Mouse (Mus musculus): Measurements from ENCODE around the gene Hpd.
"Not testable (repeated sequence)": the region's sequence is repeated elsewhere in the genome, so short reads cannot be mapped to it uniquely, and the experiment has no call there.

Hpd gene

GRCm38 (mm10) chr5:123182651-123183050, at the start of gene Hpd:
Gene Hpd, minus strand, starts transcription at chr5:123182727.
- no peak for DNase-seq

GRCm38 (mm10) chr5:123232180-123232579, 49.7 kb upstream of the Hpd start:
- no peak for DNase-seq

GRCm38 (mm10) chr5:123229296-123229695, 46.8 kb upstream of the Hpd start:
- no peak for DNase-seq

- no peak for DNase-seq
These were observed 46.0 kb upstream of the Hpd start for GRCm38 (mm10) chr5:123228524-123228922.

- peak; percentile 99 for DNase-seq
These were observed 45.4 kb upstream of the Hpd start for GRCm38 (mm10) chr5:123227762-123228523.

GRCm38 (mm10) chr5:123226851-123227250, 44.3 kb upstream of the Hpd start:
- no peak for DNase-seq

GRCm38 (mm10) chr5:123223861-123224260, 41.3 kb upstream of the Hpd start:
- not testable (repeated sequence) for DNase-seq

GRCm38 (mm10) chr5:123223051-123223410, 40.5 kb upstream of the Hpd start:
- peak in 1 of 2 experiments; percentile 23 for DNase-seq

- not testable (repeated sequence) for DNase-seq
These were observed 40.0 kb upstream of the Hpd start for GRCm38 (mm10) chr5:123222346-123223050.

- not testable (repeated sequence) for DNase-seq
These were observed 21.1 kb upstream of the Hpd start for GRCm38 (mm10) chr5:123203591-123203990.

GRCm38 (mm10) chr5:123202771-123203170, 20.2 kb upstream of the Hpd start:
- not testable (repeated sequence) for DNase-seq

GRCm38 (mm10) chr5:123201987-123202386, 19.5 kb upstream of the Hpd start:
- peak; percentile 33 to 42 for DNase-seq

- DNase-seq = peak in 1 of 2 experiments; percentile 15
These were observed 19.0 kb upstream of the Hpd start for GRCm38 (mm10) chr5:123201523-123201892.

GRCm38 (mm10) chr5:123200816-123201522, 18.4 kb upstream of the Hpd start:
- DNase-seq = not testable (repeated sequence)

GRCm38 (mm10) chr5:123198523-123198922, 16.0 kb upstream of the Hpd start:
- DNase-seq = no peak

GRCm38 (mm10) chr5:123196746-123197145, 14.2 kb upstream of the Hpd start:
- DNase-seq = no peak

GRCm38 (mm10) chr5:123195500-123196000, 13.0 kb upstream of the Hpd start:
- DNase-seq = no peak

GRCm38 (mm10) chr5:123194856-123195255, 12.3 kb upstream of the Hpd start:
- no peak for DNase-seq

- no peak for DNase-seq
These were observed 10.9 kb upstream of the Hpd start for GRCm38 (mm10) chr5:123193436-123193835.

- no peak for DNase-seq
These were observed 10.2 kb upstream of the Hpd start for GRCm38 (mm10) chr5:123192606-123193150.

- no peak for DNase-seq
These were observed 8.9 kb upstream of the Hpd start for GRCm38 (mm10) chr5:123191427-123191826.

GRCm38 (mm10) chr5:123190912-123191311, 8.4 kb upstream of the Hpd start:
- DNase-seq = no peak

- no peak for DNase-seq
These were observed 4.8 kb upstream of the Hpd start for GRCm38 (mm10) chr5:123187306-123187705.

Measured in cerebellum, postnatal 25 days (tissue).